Mouse (Mus musculus) retina, adult 2 months (tissue): ENCODE data around the gene Ksr2.
"Not testable (repeated sequence)": the region's sequence is repeated elsewhere in the genome, so short reads cannot be mapped to it uniquely, and the experiment has no call there.

Source experiments
- DNase-seq: peaks from one replicate; pipeline ENCODE4 v3.0.0-alpha.2; 2012; ENCODE audit warnings: low read depth, low spot score

Gene Ksr2

DNA sequence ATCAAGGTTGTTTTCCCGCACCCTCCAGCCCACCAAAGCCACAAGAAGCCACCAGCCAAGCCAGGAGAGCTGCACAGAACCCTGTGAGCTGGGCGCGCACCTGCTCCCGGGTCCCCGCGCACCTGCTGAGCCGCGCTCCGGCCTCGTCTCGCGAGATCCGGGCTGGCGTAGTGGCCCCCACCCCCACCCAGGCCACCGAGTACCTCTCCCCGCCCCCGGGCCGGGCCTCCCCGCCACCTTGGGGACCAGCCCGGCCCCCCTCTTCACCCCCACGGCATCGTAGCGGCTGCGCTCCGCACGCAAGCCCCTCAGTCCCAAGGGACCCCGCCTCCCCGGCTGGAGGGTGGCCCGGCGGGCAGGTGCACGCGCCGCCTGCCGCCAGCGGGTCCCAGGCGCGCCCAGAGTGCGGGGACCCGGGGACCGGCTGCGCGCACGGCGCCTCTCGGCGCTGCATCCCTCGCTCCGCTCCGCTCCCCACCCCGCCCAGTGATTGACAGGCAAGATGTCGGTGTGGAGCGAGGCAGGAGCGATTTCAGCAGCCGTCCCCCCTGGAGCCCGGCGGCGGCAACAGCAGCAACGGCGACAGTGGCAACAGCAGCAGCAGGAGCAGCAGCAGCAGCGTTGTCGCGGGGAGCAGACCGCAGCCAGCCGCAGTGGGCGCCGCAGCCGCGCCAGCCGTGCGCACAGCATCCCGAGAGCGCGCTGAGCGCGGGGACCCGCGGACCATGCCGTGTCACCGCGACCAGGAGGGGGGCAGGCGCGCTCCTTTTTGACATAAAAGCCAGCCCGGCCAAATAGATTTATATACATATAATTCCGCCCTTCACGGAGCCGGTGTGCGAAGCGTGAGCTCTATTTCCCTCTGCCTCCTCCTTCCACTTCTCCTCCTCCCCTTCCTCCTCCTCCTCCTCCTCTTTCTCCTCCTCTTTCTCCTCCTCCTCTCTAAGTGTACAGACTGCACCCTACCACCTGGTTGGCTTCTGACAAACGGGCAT lies at the start of gene Ksr2:
Gene Ksr2 (plus strand): TSS at position 494 of the 995 bp plus-strand sequence.
- DNase-seq, result peak; percentile 64

DNA sequence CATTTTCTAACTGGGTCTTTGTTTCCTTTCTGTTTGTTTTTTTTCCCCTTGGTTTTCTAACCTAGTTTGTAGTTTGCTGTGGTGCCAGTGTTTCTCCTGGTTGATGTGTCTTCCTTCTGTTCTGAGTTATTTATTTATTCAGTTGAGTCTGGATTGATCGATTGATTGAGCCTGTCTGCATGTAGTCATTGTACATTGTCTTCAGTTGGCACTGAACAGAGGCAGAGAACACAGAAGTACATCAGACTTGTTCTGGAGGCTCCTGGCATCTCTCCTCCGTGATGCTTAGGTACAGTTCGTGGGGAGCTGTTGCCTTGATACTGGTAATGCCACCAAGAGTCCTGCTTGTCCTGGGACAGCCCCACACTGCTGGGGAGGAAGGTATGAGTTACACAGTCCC lies 49.0 kb upstream of the Ksr2 start:
- no peak for DNase-seq

DNA sequence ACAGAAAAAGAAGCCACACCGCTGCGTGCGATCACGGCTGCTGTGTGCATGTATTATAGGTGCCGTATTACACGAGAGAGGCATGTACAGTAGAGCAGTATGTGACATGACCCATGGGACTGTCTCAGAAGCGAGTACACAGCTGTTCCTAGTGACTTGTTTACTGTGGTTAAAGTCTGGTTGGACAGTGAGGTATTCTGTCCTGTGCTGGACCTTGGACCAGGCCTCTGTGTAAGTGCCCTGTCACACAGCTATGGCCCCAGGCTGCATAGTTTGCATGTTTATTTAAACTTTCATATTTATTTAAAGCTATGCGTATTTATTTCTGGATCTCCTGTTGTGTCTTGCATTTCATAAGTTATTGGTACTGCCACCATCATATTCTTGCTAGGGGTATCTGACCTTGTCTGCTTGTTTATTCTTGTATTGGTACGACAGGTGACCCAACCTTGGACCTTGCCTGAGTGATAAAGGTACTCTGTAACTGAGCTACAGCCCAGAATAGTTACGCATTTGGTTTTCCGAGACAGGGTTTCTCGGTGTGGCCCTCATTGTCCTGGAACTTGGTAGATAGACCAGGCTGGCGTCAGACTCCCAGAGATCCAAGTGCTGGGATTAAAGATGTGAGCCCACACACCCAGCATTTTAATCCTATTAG lies 47.8 kb upstream of the Ksr2 start:
- DNase-seq, result no peak

DNA sequence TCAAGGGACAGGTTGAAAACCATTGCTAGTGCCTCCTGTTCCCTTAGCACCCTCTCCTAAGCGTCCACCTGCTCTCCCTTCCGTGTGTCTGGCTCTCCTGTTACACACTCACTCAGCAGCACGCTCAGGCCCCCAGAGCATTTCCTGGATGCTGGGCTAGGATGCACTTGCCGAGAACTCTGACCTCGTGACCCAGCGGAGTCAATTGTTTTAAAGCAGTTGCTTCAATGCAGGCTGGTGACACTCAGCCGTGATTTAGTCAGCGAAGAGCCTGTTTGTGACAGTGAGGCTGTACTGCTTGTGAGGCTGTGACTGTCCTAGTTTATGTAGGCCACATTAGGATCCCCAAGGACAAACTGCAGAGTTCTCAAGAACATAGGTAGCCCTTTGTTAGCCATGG lies 46.6 kb upstream of the Ksr2 start:
- DNase-seq, result no peak

DNA sequence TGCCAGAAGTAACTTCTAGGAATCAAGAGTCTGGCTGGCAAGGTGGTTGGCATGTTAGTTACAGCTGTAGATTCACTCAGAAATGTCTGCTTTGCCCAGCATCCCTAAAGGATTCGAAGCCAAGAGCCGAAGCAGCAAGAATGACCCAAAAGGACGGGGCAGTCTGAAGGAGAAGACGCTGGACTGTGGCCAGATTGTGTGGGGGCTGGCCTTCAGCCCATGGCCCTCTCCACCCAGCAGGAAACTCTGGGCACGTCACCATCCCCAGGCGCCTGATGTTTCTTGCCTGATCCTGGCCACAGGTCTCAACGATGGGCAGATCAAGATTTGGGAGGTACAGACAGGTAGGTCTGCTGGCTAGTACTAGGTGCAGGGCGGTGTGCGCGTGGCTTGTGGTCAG lies 43.2 kb upstream of the Ksr2 start:
- DNase-seq, result no peak

DNA sequence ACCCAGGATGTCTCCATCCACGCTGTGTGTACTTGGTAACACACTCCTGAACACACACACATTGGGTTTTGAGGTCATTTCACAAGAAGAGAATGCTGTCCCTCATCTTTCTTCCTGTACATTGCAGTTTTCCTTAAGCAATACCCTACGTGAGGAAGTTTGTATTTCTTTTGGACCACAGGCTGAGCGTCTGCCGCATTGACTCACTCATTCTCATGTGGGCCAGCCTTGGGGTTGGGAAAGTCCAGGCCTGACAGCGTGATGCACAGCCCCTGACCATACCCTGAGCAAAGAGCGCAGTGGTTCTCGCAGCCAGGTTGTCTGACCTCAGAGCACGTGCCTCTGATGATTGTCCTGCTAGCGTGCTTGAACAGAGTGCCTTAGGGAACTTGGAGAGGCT lies 40.4 kb upstream of the Ksr2 start:
- DNase-seq, result no peak

DNA sequence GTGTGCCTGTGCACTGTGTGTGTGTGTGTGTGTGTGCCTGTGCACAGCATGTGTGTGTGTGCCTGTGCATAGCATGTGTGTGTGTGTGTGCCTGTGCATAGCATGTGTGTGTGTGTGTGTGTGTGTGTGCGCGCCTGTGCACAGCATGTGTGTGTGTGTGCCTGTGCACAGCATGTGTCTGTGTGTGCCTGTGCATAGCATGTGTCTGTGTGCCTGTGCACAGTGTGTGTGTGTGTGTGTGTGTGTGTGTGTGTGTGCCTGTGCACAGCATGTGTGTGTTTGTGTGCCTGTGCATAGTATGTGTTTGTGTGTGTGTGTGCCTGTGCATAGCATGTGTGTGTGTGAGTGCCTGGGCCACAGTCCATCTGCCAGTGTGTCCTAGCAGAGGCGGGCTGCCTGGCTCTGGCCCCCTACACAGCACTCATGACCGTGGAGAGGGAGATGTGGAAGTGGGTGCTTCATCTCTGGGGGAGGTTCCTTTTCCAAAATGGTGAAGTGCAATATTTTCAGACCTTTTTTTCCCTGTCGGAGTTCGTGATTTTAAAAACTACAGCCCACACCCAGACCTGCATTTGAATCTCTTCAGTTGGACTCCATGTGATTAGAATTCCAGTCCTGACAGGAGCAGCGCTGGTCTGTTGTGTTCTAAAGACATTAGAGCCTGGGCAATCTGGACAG lies 39.3 kb upstream of the Ksr2 start:
- no peak for DNase-seq

DNA sequence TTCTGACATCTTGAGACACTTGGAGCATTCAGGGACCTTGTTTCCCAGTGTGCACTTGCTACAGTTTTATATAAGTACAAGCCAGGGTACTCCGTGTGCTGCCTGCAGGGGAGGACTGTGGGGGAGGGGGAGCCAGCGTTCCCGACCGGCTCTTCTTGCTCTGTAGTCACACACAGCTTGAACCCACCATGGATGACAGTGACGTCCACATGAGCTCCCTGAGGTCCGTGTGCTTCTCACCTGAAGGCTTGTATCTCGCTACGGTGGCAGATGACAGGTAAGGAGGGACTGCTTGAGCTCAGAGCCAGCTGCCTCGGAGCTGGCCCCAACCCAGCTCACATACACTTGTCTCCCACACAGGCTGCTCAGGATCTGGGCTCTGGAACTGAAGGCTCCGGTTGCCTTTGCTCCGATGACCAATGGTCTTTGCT lies 37.5 kb upstream of the Ksr2 start:
- DNase-seq, result no peak

DNA sequence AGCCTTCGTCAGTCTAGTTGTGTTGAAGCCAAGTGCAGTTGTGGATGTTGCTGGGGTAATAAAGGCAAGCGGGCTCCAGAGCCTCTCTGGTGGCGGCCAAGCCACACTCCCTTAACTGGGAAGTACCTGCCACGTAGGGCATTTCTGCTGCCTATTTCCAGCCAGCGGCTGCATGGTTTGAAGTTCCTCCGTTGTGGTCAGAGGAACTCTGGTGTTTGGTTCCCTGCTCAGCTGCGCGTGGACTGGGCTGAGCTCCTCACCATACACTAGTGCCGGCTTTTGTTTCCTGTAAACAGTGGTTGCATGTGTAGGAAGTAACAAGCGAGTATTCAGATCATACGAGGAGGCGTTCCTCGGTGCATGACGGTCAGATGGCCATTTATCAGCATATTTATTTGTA lies 36.1 kb upstream of the Ksr2 start:
- not testable (repeated sequence) for DNase-seq

DNA sequence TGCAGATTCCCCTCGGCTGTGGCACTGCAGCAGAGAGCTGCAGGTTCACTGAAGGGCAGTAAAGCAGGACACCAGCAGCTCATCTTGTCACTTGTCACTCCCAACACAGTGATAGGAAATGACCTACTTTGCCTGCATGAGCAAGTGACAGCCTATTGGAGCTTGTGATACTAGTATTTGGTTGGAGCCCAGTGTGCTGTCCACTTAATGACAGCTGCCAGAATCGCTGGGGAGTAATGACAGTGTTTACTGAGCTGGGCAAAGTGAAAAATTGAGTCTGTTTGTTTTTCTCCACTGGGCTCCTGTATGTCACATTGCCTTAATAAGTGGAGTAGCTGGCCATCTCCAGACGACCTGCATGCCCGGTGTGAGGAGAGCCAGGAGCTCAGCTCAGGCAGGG lies 33.6 kb upstream of the Ksr2 start:
- DNase-seq, result no peak

DNA sequence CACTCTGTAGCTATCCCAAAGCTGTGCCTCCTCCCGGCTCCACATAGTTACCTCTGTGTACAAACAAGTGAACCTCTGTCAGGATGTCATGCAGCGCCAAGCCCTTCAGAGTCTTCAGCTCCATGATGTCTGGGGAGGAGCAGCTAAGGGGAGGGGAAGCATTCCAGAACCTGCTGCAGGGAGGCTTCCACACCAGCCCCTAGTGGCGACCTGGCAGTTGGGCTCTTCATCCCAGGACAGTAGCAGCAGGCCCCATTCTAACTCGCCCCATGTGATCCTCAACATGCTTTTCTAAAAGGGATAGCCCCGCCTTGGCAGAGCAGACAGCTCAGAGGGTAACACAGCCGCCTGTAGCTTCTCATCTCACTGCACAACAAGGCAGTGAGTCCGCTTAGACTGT lies 32.0 kb upstream of the Ksr2 start:
- no peak for DNase-seq

DNA sequence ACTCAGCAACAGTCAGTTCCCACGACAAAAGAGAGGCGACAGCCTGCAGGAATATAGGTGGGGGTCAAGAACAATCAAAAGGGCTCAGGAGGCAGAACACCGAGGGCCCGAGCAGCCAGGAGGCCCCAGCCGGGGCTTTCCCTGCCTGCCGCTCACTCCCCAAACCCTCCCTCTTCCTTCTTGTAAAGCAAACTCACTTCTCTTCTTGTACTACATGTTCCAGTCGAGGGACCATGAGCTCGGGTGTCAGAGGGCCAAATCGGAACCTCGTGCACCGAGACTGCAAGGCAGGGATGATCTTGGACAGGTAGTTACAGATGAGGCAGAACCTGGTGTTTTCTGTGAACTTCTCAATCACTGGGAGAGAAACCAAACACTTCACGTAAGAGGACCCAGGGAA lies 30.6 kb upstream of the Ksr2 start:
- DNase-seq, result no peak

DNA sequence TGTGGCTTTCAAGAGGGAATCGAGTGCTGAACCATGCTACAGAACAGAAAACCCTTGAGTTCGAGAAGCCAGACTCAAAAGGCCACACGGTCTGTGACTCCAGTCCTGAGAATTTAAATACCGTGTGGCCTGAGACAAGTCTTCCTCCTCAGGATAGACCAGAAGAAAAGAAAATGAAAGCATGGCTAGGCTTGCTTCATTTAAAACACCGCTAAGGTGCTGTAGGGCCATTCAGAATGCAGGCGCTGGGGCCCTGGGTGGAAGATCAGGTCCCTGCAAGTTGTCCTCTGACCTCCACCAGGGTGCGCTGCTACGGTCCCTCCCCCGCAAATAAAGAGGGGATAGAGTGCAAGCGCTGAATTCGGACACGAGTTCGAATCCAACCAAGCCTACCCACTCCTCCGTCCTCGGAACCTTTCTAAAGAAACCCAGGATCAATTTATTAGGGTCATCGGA lies 25.5 kb upstream of the Ksr2 start:
- no peak for DNase-seq

DNA sequence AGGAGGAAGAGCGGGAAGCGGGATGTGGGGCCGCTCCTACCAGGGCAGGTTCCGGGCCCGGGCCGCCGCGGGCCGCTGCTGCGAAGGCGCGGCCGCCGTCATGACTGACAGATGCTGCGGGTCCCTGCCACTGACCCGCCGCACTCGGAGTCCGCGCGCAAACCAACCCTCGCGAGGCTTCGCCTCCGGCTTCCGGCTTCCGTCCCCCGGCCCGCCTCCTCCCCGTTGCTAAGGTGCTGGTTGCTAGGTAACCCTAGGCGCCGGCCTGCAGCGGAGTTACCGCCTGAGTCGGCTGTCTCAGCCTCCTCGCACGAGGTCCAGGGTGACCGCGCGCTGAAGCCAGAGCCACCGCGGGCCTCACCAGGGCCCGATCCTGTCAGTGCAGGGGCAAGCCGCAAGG lies 24.9 kb upstream of the Ksr2 start, which contains the start of gene Rfc5:
Gene Rfc5 (minus strand): TSS at position 171 of the 400 bp plus-strand sequence.
- DNase-seq, result peak; percentile 86

DNA sequence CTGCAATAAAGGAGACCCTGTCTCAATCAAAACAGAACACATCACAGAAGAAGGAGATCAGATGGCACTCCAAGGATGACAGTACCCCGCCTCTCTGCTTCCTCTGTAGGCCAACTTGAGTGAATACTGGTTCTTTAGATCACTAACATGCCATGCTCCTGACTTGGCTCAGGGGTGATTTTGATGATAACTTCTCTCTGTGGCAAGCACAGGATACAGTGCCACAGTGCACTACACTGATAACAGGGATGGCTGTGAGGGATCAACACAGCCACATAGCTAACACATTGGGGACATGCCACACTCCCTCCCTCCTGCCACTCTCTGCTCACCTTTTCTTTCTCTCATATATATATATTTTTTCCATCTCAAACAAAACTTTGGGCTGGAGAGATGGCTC lies 22.9 kb upstream of the Ksr2 start:
- no peak for DNase-seq

DNA sequence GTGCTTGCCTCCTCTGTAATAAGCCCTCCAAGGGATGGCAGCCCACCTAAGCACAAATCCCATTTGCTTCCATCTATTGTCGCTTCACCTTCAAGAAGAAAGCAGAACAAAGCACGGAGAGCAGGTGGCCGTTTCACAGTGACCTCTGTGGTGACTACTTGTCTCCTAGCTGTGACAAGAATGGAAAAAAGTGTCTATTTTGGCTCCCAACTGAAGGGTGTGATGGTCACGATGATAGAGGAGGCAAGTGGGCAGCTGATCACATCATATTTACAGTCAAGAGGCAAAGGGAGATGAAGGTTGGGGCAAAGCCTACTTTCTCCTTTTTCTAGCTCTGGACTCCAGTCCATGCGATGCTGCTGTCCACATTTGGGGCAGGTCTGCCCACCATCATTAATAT lies 18.0 kb upstream of the Ksr2 start:
- DNase-seq, result no peak

DNA sequence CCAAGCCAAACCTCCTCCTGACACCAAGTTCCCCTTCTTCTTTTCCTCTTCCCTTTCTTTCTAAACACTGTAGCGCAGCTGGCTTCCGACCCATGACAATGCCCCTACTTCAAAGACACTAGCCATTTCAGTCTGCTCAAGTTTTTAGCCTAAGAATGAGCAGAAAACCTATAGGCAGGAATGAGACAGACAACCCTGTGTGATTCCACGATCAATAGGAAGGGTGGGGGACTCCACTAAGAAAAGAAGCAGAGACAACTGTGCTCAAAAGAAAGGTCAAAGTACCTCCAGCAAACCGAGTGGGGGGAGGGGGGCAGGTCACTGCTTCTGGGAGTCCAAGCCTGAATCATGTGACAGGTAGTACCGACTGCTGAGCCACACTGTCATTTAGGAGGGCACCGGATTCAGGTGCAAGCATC lies 17.2 kb upstream of the Ksr2 start:
- DNase-seq, result no peak

DNA sequence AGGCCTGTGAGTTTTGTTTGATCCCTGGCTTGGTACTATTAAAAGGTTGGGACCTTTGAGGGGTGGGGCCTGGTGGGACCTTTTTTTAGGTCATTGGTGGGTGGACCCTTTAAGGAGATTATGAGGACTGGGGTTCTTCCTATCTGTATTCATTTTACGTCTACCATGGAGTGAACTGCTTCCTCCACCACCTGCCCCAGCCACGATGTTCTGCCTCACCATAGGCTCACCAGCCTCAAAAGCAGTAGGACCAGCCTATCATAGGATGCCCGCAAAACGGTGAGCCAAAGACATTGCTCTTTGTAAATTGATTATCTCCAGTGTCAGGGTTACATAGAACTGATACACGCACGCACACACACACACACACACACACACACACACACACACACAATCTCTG lies 16.4 kb upstream of the Ksr2 start:
- DNase-seq, result no peak

DNA sequence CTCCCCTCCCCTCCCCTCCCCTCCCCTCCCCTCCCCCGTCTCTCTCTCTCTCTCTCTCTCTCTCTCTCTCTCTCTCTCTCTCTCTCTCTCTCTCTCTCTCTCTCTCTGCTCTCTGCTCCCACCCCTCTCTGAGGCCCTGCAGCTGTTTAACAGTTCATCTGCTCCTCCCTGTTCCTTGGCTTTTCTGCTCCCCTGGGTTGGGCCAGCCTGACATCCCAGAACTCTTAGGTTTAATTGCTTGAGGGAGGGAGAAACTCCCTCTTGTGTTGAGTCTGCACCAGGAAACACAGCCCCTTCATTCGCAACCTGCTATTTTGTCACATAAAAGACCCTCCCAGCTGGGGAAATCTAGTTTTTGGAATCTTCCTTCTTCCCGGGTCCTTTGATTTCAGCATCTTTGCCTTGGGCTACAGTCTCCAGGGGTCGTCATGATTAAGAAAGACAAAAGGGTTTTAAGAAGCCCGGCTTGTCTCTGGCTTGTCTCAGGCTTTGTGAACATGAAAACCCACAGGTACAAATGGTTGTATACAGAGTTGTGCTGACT lies 15.7 kb upstream of the Ksr2 start:
- no peak for DNase-seq

DNA sequence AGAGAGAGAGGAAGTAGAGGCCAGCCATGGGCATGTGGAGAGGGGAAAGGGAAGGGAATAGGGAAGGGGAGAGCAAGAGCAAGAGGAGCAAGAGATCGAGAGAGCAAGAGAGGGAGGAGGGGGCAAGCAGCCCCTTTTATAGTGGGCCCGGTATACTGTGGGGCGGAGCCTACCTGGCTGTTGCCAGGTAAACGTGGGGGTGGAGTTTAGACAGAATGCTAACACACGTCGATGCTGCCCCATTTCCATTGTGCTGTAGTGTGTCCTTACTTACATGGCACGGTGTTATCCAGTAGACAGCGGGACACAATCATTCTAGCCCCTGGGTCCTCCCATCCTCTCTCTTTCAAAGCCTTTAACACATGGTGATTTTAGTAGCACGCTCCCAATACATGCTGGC lies 14.5 kb upstream of the Ksr2 start:
- DNase-seq, result no peak

DNA sequence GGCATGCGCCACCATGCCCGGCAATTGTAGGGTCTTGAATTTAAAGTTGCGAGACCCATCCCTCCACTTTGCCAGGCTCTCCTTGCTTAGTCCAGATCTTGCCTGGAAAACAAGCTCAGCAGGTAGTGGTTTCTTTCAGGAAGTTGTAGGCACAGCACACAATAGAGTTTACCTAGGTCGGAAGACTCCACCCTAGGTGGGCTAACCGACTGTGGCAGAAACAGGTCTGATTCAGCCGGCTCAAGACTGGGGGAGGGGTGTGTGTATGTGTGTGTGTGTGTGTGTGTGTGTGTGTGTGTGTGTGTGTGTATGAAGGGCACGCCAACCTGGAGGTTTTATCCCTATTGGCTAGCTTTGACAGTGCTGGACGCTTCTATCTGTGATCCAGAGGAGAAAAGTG lies 10.2 kb upstream of the Ksr2 start:
- no peak for DNase-seq

DNA sequence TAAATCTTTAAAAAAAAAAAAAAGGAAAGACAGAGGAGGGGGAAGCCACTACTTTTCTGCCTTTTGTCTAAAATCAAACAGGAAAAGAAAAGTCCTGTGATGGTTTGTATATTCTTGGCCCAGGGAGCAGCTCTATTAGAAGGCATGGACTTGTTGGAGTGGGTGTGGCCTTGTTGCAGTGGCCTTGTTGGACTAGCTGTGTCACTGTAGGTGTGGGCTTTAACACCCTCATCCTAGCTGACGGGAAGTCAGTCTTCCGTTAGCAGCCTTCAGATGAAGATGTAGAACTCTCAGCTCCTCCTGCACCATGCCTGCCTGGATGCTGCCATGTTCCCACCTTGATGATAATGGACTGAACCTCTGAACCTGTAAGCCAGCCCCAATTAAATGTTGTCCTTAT lies 9.1 kb upstream of the Ksr2 start:
- not testable (repeated sequence) for DNase-seq
